Mouse (Mus musculus): ENCODE results near the gene Mdm2. TPM values are rescaled to one million over a fixed set of nuclear protein-coding genes. Genes with fewer than 3 reads are reported as not detected.

Gene Mdm2
- total and polyA plus RNA-seq, 3 experiments, result 24.5 to 51.8 (median 50.1) TPM

DNA sequence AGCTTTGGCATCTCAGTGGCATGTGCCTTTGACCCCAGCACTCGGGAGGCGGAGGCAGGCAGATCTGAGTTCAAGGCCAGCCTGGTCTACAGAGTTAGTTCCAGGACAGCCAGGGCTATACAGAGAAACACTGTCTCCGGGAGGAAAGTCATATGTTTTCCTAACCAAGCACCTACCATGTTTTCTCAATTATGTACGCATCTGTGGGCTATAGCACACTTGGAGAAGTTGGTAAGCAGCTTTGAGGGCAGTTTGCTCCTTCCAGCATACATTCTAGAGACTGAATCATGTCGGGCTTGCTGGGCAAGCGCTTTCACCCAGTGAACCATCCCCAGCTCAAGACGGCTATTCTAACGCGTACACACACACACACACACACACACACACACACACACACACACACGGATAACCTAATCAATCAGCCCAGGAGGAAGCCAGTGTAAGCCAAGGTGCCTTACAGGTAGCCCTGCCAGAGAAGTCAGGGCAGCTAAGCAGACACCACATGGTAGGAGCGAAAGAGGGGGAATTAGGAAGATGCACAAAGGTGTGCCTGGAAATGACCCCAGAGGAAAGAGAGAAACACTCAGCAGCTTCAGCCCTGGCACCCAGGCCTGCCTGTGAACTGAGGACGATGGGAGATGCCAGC, 29.6 kb downstream of the Mdm2 start:
- Histone ChIP-seq H3K36me3 (ENCODE audit: control insufficient read depth, insufficient read depth, low read length) (no peaks in the 10 kb centered on the region), H3K79me2 (replicated peaks; ENCODE audit: control insufficient read depth, insufficient read depth, low read length) (no peaks in the 10 kb centered on the region), H3K4me3 (no peak overlapping the region), H3K4me1 (ENCODE audit: control insufficient read depth, insufficient read depth, low read length) (no peaks in the 10 kb centered on the region; the same call in 1 of the 2 replicates), H3K9ac (ENCODE audit: low read depth, low read length) (no peak overlapping the region), H3K27ac (no peak overlapping the region), H3K27me3 (ENCODE audit: control insufficient read depth, insufficient read depth, low read length) (no peaks in the 10 kb centered on the region)
- WGBS, result 88% methylated on average over 12 of the region's 12 CpGs
- TF ChIP-seq EP300 (IDR thresholded peaks at IDR 0.05; ENCODE audit: insufficient read depth, low read depth, low read length) (no peak), POLR2A (IDR thresholded peaks at IDR 0.05; ENCODE audit: insufficient read depth, low read depth, low read length) (no peak), CTCF (IDR thresholded peaks at IDR 0.05) (no peak)
- no peak for DNase-seq
- intact Hi-C loops (cut with DNase I), result no loop called here

DNA sequence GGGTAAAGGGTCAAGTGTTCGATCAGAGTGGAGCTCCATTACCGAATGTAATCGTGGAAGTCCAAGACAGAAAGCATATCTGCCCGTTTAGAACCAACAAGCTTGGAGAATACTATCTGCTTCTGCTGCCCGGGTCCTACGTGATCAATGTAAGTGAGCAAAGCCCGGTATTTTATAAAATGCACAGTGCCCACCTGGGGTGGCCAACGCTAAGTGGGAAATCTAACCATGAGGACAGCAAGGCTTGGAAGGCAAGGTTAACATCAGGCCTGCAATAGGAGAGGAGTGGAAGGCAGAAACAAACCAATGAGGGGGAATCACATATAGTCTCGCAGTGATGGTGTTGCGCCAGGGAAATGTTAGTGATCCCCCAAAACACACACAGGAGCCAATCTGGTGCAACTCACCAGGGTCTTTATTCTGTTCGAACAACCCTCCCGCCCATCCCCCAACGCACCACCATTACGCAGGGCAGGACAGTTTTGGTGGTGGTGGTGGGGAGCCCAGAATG, 30.5 kb downstream of the Mdm2 start:
- intact Hi-C loops (cut with DNase I), result loop anchor here (5.0 to 10.0 kb wide), 3 partner anchors 113 to 305 kb away; no protein-coding TSS in a partner anchor
- H3K4me3 ChIP-seq, result no peak overlapping the region
- no peaks in the 10 kb centered on the region; the same call in 1 of the 2 replicates for H3K4me1 ChIP-seq (ENCODE audit: control insufficient read depth, insufficient read depth, low read length)
- H3K36me3 ChIP-seq (ENCODE audit: control insufficient read depth, insufficient read depth, low read length), result no peaks in the 10 kb centered on the region
- DNase-seq, result no peak
- H3K27ac ChIP-seq, result no peak overlapping the region
- TF ChIP-seq CTCF (IDR thresholded peaks at IDR 0.05) (no peak), POLR2A (IDR thresholded peaks at IDR 0.05; ENCODE audit: insufficient read depth, low read depth, low read length) (no peak), EP300 (IDR thresholded peaks at IDR 0.05; ENCODE audit: insufficient read depth, low read depth, low read length) (no peak)
- no peaks in the 10 kb centered on the region for H3K27me3 ChIP-seq (ENCODE audit: control insufficient read depth, insufficient read depth, low read length)
- H3K79me2 ChIP-seq (replicated peaks; ENCODE audit: control insufficient read depth, insufficient read depth, low read length), result no peaks in the 10 kb centered on the region
- no peak overlapping the region for H3K9ac ChIP-seq (ENCODE audit: low read depth, low read length)
- WGBS, result 87% methylated on average over 14 of the region's 14 CpGs

DNA sequence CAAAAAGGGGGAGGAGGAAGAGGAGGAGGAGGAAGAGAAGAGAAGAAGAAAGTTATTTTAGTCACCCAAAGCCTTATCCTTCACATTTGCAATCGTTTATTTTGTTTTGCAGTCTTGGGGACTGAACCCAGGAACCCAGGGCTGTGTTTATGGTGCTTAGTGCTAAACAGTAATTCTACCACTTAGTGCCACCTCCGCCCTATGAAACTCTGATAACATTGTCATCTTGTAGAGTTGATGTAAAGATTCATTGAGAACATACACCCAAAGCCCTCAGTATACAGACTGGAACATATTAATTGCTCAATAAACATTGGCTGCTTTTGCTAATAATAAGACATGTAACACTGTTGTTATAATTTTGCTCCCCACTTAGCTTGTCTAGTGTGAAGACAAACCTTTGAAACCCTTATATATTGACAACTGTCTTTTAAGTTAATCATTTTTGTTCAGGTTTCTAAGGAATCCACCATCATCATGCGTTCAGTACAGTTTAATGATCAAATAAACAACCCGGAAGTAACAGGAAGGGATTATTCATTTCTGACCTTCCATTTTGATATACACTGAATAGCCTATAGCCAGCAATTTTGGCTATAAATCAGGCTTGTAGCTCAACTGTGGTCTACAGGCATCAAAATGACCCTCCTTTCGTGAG, 31.4 kb downstream of the Mdm2 start:
- no peaks in the 10 kb centered on the region for H3K79me2 ChIP-seq (replicated peaks; ENCODE audit: control insufficient read depth, insufficient read depth, low read length)
- TF ChIP-seq POLR2A (IDR thresholded peaks at IDR 0.05; ENCODE audit: insufficient read depth, low read depth, low read length) (no peak), EP300 (IDR thresholded peaks at IDR 0.05; ENCODE audit: insufficient read depth, low read depth, low read length) (no peak), CTCF (IDR thresholded peaks at IDR 0.05) (no peak)
- intact Hi-C loops (cut with DNase I), result loop anchor here (5.0 to 10.0 kb wide), 3 partner anchors 112 to 304 kb away; no protein-coding TSS in a partner anchor
- no peak overlapping the region for H3K4me3 ChIP-seq
- 74% methylated on average over 5 of the region's 5 CpGs for WGBS
- no peak for DNase-seq
- H3K9ac ChIP-seq (ENCODE audit: low read depth, low read length), result no peak overlapping the region
- H3K4me1 ChIP-seq (ENCODE audit: control insufficient read depth, insufficient read depth, low read length), result no peaks in the 10 kb centered on the region; the same call in 1 of the 2 replicates
- H3K36me3 ChIP-seq (ENCODE audit: control insufficient read depth, insufficient read depth, low read length), result no peaks in the 10 kb centered on the region
- H3K27ac ChIP-seq, result no peak overlapping the region
- no peaks in the 10 kb centered on the region for H3K27me3 ChIP-seq (ENCODE audit: control insufficient read depth, insufficient read depth, low read length)

DNA sequence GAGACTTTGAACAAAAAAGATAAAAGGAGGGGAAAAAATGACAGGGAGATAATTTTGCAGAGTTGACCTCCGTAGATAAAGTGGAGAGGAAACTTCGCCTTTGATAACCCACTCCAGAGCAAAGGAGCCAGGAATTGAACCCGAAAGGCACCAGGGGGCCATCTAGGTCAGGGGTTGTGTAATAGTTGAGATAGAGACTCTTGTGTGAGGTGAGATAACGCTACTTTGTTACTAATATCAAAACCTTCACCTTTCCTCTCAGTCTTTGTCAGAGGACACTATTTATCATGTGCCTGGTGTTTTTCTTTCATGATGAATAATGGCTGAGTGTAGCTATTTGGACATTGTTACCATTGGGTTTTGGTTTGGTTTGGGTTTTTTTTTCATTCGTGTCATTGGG, 32.2 kb downstream of the Mdm2 start:
- Histone ChIP-seq H3K4me1 (ENCODE audit: control insufficient read depth, insufficient read depth, low read length) (no peaks in the 10 kb centered on the region; the same call in 1 of the 2 replicates), H3K79me2 (replicated peaks; ENCODE audit: control insufficient read depth, insufficient read depth, low read length) (no peaks in the 10 kb centered on the region), H3K36me3 (ENCODE audit: control insufficient read depth, insufficient read depth, low read length) (no peaks in the 10 kb centered on the region), H3K27ac (no peak overlapping the region), H3K27me3 (ENCODE audit: control insufficient read depth, insufficient read depth, low read length) (no peaks in the 10 kb centered on the region), H3K4me3 (no peak overlapping the region), H3K9ac (ENCODE audit: low read depth, low read length) (no peak overlapping the region)
- WGBS, result 46% methylated on average over 5 of the region's 5 CpGs
- intact Hi-C loops (cut with DNase I), result loop anchor here (5.0 to 10.0 kb wide), 3 partner anchors 111 to 304 kb away; no protein-coding TSS in a partner anchor
- no peak for DNase-seq
- no peak for TF ChIP-seq POLR2A (IDR thresholded peaks at IDR 0.05; ENCODE audit: insufficient read depth, low read depth, low read length)

DNA sequence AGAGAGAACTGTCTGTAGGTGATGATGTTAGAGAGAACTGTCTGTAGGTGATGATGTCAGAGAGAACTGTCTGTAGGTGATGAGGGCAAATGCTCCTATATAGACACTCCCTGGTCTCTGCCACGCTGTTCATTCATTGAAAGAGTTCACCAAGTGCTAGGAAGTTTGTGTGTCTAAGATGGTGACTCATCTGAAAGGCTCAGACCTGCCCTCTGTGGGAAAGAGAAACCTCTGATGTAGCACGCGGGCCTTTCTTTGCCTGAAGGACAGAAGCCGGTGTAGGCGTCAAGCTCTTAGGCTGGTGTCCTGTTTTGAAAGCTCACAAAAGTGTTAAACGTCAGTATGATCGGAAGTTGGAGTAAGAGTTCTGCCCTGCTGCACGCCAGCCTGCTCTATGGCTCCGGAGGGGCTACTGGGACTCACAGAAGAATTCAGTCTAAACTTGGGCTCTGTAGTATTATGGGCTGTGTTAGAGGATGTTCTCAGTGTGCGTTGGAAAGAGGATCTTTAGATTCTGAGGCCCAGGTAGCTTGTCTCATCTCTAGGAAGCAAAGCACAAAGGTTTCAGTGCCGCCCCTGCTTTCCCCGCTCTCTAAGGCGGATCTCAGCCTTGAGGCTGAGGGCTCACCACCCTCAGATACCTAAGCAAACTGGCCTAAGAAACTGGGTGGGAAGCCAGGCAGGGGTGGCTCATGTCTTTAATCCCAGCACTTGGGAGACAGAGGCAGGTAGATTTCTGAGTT, 32.9 kb downstream of the Mdm2 start:
- Histone ChIP-seq H3K4me3 (no peak overlapping the region), H3K27me3 (ENCODE audit: control insufficient read depth, insufficient read depth, low read length) (no peaks in the 10 kb centered on the region), H3K79me2 (replicated peaks; ENCODE audit: control insufficient read depth, insufficient read depth, low read length) (no peaks in the 10 kb centered on the region), H3K36me3 (ENCODE audit: control insufficient read depth, insufficient read depth, low read length) (no peaks in the 10 kb centered on the region), H3K27ac (no peak overlapping the region), H3K9ac (ENCODE audit: low read depth, low read length) (no peak overlapping the region), H3K4me1 (ENCODE audit: control insufficient read depth, insufficient read depth, low read length) (no peaks in the 10 kb centered on the region; the same call in 1 of the 2 replicates)
- 69% methylated on average over 13 of the region's 13 CpGs for WGBS
- no peak for TF ChIP-seq CTCF (IDR thresholded peaks at IDR 0.05)
- TF ChIP-seq POLR2A (IDR thresholded peaks at IDR 0.05; ENCODE audit: insufficient read depth, low read depth, low read length), result no peak
- TF ChIP-seq EP300 (IDR thresholded peaks at IDR 0.05; ENCODE audit: insufficient read depth, low read depth, low read length), result no peak
- no peak for DNase-seq
- intact Hi-C loops (cut with DNase I), result loop anchor here (1.0 to 10.0 kb wide), 5 partner anchors 49 to 303 kb away; partner anchors contain the start of gene Cpm
